Mouse (Mus musculus) megakaryocyte, embryonic 14.5 days (primary cell): ENCODE data around the gene Fam129a.

Experiments used
- FLI1 ChIP-seq: IDR thresholded peaks from 2 replicates; pipeline ENCODE4 v1.6.1; 2012; ENCODE audit warnings: low read length, inconsistent platforms, mixed read lengths
- GATA1 ChIP-seq: IDR thresholded peaks from 3 replicates; pipeline ENCODE4 v1.6.1; 2012; ENCODE audit warnings: mixed read lengths, low read length, inconsistent platforms, borderline replicate concordance

DNA sequence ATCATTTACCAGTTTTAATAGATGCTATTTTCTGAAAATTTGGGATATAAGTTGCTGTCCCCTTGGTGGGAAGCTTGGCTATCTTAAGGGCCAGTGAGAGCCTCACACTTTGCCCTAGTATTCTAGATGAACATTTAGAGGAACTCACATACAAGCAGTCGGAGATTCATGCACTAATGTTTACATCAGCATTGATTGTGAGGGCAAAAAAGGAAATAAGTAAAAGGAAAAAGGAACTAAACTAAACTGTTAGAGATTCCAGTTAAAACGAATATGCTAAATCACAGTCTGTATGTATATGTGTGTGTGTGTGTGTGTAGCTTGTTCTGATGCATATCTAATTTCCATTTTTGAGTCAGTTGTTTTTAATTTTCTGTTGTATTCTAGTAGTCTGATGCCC is 54.7 kb downstream of the Fam129a start:
- no peak for TF ChIP-seq GATA1
- no peak for TF ChIP-seq FLI1
